Mouse (Mus musculus): ENCODE measurements at regions not wholly inside any gene's neighbourhood (a gene's known extent, or its start where the extent isn't known, plus 50 kb on each side); places are given as distances from the start of the nearest gene placed in this dataset.
"Not testable (repeated sequence)": the region's sequence is repeated elsewhere in the genome, so short reads cannot be mapped to it uniquely, and the experiment has no call there.

DNA sequence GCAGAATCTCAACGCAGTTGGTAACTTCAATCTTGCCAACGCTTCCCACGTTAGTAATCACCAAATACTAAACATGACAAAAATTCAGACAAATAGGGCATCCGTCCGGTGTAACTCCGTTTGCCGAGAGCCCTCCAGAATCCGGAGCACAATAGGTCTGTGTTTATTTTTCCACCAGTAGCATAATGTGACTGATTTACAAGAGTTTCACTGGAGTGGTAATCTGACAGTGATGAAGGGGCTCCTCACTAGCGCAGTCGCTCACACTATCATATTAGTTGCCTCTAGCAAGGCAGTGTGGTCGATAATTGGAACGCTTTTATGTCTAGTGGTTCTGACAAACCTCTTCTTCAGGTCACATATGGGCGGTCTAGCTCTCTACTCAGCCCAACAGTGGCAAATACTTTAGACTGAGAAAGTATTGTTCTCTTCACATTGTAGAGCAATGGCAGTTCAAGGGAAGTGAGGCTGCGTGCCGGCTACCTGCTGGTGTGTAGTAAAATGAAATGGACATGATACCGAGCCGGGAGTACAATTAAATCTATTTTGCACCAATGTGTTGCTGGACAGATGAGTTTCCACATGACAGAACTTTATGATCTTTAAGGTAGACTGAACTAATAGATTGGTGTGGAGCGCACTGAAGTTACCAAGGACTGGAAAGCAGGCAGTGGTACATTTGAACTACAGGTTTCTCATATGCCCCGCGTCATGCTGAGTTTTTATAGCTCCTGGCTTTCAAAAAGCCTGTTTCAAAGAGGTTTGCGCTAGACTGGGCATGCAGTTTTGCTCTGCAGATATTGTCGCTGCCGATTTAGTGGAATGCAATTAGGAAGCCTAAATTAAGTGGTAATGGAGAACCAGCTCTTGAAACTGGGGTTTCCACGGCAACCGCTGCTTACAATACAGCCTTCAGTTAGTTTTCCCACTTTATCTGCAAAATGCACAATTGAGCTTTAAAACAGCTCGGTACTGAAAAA, 155.7 kb upstream of the Pou3f3 start:
- DNase-seq (ENCODE audit: low read depth, low spot score), result no peak

DNA sequence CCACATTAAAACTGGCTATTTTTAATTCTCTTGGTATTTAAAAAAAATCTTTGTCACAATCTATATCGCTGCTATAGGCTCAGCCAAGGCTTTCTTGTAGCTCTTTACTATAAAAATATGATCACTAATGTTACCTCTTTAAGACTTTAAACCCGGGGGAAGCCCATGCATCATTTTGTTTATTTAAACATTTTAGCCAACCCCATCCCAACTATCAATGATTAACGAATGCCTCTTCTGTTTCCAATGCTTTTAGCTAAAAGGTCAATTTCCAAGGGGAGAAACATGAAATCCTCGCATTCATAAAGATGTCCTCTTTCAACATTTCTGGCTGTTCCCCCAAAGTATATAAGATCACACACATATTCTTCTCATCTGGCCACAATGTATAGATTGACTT, 153.6 kb upstream of the Pou3f3 start:
- no peak for DNase-seq (ENCODE audit: low read depth, low spot score)

DNA sequence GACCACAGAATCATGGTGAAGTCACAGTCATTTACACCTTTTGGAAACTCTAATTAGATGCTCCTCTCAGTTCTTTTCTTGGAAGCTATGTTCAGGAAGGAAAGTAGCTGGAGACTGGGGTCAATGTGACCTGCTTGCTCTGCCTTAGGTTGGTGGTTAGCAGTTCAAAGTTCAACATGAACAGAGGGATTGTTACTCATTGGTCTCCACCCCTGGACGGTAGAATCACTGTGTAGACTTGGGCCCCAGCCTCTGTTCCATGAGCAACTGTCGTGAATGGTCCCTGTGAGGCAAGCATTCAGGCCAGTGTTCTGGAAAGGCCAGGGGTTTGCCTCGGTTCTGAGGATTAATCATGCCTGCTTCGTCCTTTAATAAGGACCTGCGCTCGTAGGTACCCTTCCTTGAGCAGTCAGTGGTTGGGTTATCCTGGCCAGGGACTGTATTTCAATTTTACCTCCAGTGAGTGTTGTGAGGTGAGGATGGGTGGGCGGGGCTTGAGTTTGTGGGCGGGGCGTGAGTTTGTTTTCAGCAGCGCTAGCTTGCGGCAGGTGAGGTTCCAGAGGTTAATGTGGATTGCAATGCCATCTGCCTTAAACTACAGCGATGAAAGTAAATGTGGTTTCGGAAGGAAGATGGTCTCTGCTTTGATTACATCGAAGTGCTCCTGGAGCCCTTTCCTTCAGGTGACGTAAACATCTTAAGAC, 152.6 kb upstream of the Pou3f3 start:
- DNase-seq (ENCODE audit: low read depth, low spot score), result no peak

DNA sequence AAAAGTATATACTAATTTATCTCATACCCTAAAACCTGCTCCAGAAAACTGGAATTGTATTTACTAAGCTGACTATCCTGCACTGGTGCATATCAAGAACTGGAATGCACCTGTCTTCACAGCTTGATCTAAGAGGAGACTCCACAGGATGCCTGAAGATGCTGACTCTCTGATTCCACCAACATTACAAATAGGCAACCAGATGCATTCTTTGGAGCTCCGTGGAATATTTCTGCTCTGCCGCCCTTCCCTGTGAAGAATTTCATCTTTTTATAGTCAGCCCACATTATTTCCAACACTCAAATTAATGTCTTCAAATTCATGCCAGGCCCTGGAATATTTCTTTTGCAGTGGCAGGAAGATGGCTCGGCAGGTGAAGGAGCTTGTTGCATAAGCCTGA, 148.7 kb upstream of the Pou3f3 start:
- DNase-seq (ENCODE audit: low read depth, low spot score), result no peak

DNA sequence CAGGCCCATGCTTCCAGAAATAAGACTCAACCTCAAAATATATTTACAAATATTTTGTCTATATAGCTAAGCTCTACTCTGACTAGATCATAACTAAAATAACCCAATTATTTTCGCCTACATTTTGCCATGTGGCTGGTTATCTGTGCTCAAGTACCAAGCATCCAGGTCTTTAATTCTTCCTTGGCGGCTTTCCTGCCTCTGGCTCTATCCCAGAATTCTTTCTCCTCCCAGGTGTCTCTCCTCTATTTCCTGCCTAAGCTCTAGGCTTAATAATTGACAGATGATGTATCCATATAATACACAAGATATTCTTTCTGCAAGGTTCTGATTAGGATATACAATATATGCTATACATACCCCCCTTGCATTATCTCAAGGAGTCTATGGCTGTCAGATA, 138.3 kb upstream of the Pou3f3 start:
- DNase-seq (ENCODE audit: low read depth, low spot score), result no peak

DNA sequence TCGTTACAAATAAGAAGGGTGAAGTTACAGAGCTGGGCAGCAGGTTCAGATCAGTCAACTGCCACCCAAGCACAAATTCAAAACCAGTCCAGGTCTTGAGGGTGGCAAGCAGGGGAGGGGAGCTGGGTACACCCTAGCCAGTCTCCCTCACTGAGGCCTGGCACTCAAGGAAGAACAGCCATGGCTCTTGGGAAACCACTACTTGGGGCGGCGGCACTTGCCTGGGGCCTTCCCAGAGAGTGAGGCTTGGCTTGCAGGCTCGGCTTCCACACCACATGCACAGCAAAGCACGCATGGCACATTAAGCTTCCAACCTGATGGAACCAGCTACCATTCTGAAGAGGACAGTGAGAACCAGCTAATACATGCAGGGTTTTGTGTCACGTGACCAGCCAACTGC, 127.9 kb upstream of the Pou3f3 start:
- DNase-seq (ENCODE audit: low read depth, low spot score), result no peak

DNA sequence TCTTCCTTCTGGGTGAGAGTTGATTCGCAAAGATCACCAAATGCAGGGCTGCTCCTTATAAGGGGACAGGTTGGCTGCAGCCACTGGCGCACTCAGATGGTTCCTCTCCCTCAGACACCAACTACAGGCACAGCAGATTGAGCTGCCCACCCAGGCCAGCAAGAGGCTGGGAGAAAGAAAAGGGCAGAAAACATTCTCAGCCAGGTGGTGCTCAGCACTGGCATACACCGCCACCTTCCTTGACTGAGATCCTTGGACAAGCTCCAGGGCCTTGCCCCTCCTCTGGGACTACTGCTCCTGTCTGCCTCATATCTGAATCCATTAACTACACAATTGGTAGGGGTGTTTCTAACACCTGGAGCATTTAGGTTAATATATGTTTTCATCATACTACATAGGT, 110.4 kb upstream of the Pou3f3 start:
- no peak for DNase-seq (ENCODE audit: low read depth, low spot score)

DNA sequence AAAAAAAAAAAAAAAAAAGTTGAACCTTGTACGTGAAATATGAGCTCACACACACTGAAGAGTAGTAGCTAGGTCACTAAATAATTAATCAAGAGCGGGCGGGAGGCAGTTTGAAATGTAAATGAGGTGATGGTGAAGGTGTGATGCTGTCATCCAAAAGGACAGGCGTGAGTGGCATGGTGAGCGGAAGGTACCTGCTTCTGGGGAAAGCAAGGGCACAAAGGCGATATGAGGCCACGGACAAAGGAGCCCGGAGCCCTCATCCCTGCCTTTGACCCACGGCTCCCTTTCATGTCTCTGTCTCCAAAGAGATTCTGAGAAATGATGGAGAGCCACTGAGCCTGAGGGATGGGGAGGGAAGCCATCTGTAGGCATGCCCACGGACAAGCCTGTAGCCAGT, 107.1 kb upstream of the Pou3f3 start:
- no peak for DNase-seq (ENCODE audit: low read depth, low spot score)

DNA sequence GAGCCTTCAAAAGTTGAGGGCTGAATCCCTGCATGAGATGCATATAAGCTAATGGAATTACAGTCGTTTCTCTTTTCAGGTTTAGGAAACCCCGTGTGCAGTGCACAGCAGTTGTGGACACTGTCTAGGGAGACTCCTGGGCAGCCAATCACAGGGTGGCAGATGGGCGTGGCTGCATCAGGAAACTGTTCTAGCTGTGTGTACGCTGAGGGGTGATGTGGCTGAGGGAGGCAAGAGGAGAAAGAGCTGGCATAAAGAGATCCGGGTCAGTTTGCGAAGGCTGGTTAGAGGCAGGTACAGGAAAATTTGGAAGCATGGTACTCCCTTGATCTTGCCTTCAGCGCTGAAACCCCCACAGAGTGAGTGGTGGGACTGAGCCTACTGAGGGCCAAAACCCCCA, 106.1 kb upstream of the Pou3f3 start:
- DNase-seq (ENCODE audit: low read depth, low spot score), result no peak

DNA sequence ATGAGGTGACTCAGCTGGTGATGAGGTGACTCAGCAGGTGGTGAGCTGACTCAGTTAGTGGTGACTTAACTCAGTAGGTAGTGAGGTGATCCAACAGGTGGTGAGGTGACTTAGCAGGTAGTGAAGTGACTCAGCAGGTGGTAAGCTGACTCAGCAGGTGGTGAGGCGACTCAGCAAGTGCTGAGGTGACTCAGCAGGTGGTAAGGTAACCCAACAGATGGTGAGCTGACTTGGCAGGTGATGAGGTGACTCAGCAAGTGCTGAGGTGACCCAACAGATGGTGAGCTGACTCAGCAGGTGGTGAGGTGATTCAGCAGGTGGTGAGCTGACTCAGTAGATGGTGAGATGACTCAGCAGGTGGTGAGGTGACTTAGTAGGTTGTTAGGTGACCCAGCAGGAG, 103.7 kb upstream of the Pou3f3 start:
- peak; percentile 4 for DNase-seq (ENCODE audit: low read depth, low spot score)

DNA sequence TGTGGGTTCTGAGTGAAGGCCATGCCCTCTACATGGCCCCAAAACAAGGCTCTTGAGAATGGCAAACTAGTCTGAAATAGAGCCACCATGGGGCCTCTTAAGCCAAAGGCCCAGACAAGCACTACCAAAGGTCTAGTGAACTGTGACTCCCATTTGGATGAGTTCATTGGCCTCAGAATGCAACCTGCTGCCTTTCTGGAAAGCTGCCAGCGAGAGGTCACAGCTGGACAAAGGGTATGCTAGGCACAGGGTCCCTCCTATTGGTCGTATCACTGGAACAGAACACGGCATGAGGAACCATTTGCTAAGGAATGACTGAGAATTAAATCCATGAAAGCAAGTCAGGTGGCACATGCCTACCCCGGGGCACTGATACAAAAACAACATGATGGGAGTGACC, 98.5 kb upstream of the Pou3f3 start:
- DNase-seq (ENCODE audit: low read depth, low spot score), result no peak

DNA sequence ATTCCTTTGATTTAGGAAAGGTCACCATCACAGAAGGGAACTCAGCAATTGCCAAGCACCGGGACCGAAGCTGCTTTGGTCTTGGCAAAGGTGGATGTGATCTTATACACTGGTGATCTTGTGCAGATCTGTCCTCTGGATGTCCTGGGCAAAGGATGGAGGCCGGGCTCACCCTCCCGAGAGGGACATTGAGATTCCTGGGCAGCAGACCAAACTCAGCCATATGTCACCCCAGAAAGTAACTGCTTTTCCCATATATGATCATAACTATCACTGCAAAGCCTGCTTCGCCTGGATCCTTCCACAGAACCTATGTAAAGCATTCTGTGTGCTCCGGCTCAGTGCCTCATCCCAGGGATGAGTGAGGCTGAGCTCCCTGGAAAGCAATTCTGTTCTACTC, 96.3 kb upstream of the Pou3f3 start:
- no peak for DNase-seq (ENCODE audit: low read depth, low spot score)

DNA sequence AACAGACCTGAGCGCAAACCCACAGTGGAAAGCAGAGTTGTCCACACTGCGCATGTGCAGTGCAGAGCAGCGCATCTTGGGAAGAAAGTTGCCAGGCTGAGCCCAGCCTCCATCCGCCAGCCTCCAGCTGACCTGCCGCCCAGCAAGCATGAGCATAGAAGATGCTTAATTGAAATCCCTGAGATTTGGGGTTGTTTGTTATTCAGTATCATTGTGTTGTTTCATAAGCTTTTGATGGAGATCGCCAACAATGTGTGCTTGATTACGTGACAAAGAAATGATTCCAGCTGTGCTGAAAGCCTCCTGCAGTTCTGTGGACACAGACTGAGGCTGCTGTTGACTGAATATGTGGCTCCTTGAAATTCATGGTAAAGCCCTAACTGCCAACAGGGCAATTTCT, 89.3 kb upstream of the Pou3f3 start:
- DNase-seq (ENCODE audit: low read depth, low spot score), result no peak

DNA sequence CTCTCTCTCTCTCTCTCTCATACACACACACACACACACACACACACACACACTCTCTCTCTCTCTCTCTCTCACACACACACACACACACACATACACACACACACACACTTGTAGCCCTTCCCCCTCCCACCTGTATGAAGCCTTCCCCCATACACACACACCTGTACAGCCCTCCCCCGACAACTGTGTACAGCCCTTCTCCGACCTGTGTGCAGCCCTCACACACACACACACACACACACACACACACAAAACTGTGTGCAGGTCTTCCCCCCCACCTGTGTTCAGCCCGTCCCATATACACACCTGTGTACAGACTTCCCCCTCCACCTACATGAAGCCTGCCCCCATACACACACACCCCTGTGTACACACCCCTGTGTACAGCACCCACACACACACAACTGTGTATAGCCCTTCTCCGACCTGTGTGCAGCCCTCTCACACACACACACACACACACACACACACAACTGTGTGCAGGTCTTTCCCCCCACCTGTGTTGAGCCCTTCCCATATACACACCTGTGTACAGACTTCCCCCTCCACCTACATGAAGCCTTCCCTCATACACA, 88.0 kb upstream of the Pou3f3 start:
- not testable (repeated sequence) for DNase-seq (ENCODE audit: low read depth, low spot score)

DNA sequence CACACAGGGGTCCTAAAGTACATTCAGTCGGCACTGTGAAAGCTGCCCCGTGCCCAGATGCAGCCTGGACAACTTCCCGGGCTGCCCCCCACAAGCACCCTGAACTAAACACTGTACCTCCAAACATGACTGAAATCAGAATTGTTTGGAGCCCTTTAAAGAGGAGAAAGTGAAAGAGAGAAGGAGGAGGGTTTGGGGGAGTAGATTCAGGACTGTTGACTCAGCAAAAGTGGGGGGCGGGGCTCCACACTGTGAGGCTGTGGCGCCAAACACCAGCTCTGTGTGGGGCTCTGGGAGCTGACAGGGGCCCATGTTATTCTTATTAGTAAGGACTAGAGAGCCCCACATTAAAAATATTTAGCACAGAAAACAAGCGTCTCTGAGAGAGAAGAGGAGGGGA, 71.8 kb upstream of the Pou3f3 start:
- no peak for DNase-seq (ENCODE audit: low read depth, low spot score)

DNA sequence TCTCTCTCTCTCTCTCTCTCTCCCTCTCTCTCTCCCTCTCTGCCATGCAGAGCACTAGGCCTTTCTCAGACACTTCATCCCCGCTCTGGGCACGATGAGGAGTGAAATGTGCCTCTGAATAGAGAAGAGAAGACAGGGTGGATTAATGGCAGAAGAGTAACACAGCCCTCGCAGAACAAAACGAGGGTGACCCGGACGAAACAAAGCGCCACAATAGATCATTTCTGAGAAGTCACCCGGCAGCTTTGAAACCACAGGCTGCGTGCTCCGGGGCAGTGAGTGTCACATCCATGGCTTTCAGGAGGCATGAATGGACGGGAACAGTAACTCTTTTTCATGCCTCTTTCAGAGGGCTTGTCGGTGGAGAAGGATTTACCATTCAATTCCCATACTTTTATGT, 66.8 kb upstream of the Pou3f3 start:
- DNase-seq (ENCODE audit: low read depth, low spot score), result no peak

DNA sequence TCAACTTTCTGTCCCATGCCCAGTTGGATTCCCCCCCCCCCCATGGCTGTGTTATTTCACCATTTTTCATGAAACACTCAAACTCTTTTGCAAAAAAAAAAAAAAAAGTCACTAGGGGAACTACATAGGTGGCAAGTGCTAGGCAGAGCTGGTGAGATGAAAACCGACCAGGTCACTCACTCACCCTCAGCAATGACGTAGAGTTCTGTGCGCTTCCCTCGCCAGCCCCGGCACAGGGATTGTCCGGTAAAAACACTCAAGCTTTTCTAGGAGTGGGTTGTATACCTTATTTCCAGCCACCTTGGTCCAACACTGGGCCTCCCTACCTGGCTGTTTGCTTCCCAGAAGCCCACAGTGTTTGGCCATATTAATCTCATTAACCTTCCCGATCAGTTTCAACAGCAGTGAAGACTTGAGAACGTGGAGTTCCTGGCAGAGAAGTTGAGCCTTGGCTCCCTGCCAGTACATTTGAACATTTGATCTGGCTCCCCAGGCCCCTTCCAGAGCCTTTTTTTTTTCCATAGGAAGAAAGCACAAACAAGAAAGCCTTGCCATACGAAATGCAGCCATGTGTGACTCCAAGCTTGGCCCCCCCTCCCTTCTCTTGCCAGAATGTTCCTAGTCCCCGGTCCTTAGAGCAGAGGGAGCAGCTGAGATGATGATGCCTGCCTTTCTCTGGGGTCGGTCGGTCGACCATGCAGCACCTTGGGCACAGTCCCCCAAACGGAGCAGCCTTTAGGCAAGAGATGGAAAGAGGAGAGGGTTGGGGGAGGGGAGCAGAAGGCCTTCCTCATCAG, 65.9 kb upstream of the Pou3f3 start:
- DNase-seq (ENCODE audit: low read depth, low spot score), result no peak

DNA sequence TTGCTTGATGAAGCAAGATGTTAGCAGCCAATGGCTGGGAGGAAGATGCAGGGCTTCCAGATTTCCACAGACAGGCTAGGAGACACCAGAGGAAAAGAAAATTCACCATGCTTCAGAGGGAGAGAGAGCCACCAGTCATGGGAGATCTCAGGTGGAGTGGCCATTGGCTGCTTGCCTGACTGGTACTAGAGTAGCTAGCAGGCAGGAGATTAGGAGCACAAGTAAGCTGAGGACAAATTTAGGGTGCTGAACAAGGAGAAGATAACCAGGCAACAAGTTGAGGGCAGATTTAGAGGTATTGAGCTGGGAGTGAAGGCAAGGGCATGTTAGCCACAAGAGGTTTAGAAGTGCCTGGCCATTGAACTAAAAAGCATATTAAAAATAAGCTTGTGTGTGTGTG, 63.3 kb upstream of the Pou3f3 start:
- DNase-seq (ENCODE audit: low read depth, low spot score), result no peak

DNA sequence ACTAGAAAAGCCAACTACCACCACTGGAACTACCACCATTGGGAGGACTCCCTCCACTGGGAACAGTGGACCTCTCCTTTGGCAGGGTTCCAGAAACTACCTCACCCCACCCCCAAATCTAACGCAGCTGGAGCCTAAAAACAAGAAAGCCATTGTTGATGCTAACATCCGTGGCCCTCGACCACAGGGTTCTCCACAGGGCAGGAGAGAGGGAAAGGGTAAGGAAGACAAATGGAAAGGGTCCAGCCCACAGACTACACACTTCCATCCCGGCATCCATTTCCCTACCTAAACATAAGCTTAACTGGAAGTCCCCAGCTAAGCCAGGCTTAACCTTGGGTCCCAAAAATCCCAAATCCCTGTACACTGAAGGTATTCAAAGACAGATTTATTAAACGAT, 59.0 kb upstream of the Pou3f3 start:
- no peak for DNase-seq (ENCODE audit: low read depth, low spot score)
